Mouse (Mus musculus) right cerebral cortex, adult 18-20 months (tissue): ENCODE measurements around the gene Enpp7.
A peak's percentile ranks its signal among the peaks of the same experiment; 100 is the strongest.

Experiments
- DNase-seq: peaks from one replicate; pipeline ENCODE4 v3.0.0; 2022; ENCODE audit warnings: mixed read lengths

Gene Enpp7

DNA sequence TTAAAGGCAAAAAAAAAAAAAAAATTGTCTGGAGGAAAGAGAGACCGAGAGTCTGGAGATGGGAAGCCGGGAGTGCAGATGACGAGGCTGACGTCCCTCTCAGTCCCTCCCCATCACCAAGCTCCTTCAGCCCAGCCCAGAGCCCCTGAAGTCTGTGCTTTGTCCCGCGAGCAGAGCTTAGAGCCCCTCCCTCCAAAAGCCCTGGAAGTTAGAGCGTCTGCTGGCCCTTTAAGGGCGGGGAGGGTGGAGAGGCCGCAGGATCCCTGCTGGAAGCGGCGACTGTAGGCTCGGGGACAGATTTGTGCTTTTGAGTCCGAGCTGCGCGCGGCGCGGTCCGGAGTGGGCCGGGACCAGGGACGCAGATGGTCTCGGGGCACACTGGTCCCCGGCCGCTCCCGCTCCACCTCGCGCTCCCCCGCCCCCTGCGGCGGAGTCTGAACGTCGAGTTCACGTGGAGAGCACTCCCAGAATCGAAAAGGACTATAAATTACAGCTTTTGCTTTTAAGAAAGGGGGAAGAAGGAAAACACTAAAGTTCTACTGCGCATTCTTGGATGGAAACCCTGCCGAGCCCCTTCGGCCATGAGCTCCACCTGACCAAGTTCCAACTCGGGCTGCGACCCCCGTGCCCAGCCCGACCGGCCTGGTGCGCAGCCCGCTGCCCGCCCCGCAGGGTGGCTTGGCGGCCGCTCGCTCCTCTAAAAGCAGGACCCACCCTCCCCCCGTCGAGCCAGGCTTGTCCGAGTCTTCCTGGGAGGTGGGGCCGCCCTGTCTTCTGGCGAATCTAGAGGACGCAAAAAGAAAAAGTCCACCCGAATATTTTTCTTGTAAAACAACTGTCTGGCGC, 49.2 kb downstream of the Enpp7 start:
- DNase-seq = no peak

DNA sequence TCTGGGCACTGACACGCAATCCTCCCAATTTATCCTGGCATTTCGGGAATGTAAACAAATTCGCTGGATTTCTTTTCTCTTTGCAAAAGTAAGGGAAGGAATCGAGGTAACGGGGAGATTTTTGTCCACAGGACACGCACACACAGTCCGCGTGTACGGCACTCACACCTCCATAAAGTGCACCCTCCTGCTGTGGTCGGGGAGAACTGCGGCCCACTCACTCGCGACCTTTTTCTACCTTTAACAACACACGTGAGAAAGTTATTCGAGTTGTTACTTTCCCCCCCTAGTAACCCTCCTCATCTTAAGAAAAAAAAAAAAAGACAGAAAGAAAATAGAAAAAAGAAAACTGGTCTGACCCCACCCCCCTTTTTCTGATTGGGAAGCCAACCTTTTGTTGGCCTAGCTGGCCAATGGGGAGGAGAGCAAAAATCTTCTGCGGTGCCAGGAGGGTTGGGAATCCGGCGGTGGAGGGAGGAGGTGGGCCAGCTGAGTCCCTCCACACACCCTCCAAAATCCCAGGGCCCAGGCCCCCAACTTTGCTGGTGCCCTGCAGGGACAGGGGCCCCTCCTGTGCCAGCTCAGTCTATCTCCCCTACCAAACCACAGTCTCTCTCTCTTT, 49.9 kb downstream of the Enpp7 start:
- no peak for DNase-seq

DNA sequence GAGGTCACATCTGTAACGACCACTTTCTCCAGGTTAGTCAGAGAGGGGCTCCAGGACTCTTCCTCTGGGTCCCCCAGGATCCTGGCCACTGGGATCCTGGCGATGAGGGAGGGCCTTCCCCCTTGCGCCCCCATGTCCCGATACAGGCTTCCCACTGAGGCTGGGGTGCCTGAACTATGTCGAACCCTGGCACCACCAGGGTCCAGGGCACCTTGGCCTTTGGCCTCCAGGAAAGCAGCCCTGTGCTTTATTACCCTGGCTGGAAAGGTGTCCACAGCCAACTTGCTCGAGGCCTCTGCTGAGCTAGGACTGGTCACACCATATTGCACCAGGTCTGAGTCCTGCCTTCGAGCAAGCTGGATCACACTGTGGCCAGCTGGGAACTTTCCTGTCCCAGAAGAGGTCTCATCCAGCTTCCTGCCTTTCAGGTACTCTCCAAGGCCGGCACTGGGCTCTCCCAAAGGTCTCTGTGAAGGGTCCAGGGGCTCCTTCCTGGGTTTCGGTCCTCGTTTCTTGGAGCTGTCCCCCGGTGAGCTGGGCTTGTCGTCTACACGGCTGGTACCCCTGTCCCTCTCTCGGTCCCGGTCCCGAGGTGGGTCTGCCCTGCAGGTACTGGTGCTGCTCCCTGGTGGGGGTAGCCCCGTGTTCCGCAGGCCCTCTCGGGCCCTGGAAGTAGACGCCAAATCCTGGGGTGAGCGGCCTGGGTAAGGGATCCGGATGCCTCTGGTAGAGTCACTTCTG, 50.9 kb downstream of the Enpp7 start:
- no peak for DNase-seq

DNA sequence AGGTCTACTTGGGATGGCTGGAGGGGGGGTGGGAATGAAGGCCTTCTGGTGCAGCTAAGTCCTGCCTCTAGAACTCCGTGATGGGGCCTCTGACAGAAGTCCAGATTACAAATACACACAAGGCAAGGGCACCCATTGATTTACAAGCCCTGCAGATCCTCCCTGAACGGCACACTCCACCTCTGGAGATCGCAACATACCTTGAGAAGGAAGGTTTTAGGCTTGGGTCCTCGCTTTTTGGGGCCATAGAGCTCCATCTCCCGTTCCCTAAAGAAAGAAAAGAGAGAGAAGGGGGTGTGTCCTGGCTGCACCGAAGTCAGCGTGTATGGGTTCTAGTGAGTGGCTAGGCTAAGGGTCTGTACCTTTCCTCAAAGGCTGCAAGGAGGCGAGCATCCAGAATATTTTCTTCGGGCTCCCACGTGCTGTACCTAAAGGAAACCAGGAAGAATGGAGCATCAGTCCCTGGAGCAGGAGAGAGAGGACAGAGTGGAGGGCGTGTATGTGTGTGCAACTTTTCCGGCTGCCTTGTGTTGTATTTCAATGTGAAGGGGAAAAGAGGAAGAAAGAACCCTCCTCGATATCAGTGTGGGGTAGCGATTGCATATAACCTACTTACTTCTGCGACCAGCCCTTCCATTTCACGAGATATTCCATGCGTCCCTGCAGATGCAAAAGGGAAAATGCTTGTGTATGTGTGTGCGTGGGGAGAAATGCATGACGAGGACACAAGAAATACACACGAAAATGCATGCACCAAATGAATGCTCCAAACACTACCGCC, 51.9 kb downstream of the Enpp7 start:
- no peak for DNase-seq

DNA sequence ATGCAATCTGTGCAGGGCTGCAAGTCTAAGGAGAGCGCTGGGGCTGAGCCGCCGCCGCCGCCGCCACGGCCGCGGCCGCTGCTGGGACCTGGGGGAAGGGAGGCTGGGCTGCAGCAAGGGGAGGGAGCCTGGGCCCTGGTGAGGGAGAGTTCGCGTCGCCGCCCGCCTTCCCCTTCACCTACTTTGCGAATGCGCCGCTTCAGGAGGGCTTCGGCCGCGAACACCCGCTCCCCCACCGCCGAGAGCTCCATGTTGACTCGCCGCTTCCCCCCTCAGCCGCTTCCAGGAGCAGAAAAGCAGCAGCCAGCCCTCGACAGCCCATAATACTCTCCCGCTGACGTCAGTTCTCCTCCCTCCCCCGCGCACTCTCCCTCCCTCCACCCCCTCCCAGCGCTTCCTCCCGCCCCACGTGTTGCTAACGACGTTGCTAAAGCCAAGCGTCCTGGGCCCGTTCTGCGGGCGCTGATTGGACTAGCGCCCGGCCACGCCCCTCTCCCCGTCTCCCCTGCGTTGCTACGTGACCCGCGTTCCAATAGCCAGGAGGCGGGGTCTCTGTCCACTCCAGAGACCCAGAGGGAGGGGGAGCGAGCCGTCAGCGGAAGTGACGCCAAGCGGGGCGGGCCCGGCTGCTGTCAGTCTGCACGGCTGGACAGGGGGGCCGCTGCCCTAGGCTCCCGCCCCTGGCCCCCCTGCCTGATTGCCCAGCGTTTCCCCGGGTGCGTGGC, 52.8 kb downstream of the Enpp7 start, which contains the start of gene Cbx8:
Gene Cbx8, minus strand, starts transcription at position 370 of the 725 bp plus-strand sequence.
- DNase-seq = peak; percentile 100

DNA sequence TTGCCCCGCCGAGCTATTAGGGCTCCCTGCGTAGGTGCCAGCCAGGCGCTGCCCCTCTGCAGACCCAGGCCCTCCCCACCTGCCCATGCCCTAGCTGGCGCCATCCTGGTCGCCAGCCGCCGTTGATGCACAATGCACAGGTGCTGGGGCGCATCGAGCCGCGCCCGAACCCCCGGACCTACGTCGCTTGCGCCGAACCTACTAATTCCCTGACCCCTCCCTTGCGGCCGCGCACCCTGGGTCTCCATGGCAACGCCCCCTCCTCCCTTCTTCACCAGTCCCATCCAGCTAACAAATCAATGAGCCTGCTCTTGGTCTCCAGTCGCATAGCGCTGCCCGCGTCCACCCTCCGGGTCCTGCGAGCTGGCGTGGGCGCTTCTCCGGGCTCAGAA, 53.3 kb downstream of the Enpp7 start:
- no peak for DNase-seq

DNA sequence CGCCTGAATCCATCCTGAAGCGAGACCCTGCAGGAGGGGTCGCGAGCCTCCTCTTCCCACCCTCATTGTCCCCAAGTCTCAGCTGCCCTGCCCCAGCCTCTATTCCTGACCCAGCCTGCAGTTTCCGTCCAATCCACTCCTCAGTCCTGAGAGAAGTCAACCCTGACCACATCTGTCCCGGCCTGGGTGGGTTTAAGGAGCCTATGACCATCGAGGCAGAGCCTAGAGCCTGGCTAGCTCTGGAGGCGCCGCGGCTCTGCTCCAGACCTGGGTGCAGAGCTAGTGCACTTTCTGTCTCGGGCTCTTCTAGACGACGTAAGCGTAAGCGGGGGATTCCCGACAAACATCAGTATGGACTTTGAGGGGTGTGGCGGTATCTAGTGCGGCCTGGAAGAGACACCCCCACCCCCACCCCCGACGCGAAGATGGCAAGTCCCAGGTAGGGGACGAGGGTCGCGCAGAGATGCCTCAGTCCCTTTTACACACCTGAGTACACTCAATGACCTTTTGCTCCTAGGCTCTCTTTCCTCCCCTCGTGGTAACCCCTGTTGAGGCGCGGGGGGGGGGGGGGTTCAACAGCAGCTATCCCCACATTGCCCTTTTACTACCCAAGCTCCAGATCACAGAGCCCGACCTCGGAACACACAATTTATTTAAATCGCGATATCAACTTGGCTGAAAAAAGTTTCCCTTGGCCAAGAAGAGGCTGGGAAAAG, 53.9 kb downstream of the Enpp7 start:
- DNase-seq = no peak
